Mouse (Mus musculus) embryonic facial prominence, embryonic 14.5 days (tissue): ENCODE measurements around the gene Slc44a4. TPM values are rescaled to one million over a fixed set of nuclear protein-coding genes. Genes with fewer than 3 reads are reported as not detected.
A peak's percentile ranks its signal among the peaks of the same experiment; 100 is the strongest.
"Not testable (repeated sequence)": the region's sequence is repeated elsewhere in the genome, so short reads cannot be mapped to it uniquely, and the experiment has no call there.

Source experiments
- ATAC-seq: fragments of 200-750 bp; cut with Nextera tagmentation; 2 replicates; pipeline ENCODE4 v1.8.0; 2017; ENCODE audit warnings: low read depth, moderate number of reproducible peaks, moderate TSS enrichment
- DNase-seq: peaks from one replicate; pipeline ENCODE4 v3.0.0-alpha.2; 2015; ENCODE audit warnings: low spot score
- H3K27ac ChIP-seq: fragments of 300-500 bp; sonication (generic); replicated peaks from 2 replicates; pipeline ENCODE4 v1.5.1; 2014; ENCODE audit warnings: low read depth, mild to moderate bottlenecking, low read length, moderate library complexity
- H3K27me3 ChIP-seq: fragments of 300-500 bp; sonication (generic); replicated peaks from 2 replicates; pipeline ENCODE4 v1.6.1; 2014; ENCODE audit warnings: low read length; ENCODE audit not compliant: control insufficient read depth, insufficient read depth
- H3K36me3 ChIP-seq: fragments of 300-500 bp; sonication (generic); 2 replicates; pipeline ENCODE4 v1.6.1; 2014; ENCODE audit warnings: low read length, mixed read lengths; ENCODE audit not compliant: control insufficient read depth, insufficient read depth
- H3K4me1 ChIP-seq: fragments of 300-500 bp; sonication (generic); 2 replicates; pipeline ENCODE4 v1.6.1; 2014; ENCODE audit warnings: antibody characterized with exemption, low read length; ENCODE audit not compliant: control insufficient read depth, insufficient read depth
- H3K4me2 ChIP-seq: fragments of 300-500 bp; sonication (generic); 2 replicates; pipeline ENCODE4 v1.6.1; 2014; ENCODE audit warnings: low read depth, mild to moderate bottlenecking, low read length, moderate library complexity, mixed read lengths
- H3K4me3 ChIP-seq: fragments of 300-500 bp; sonication (generic); 2 replicates; pipeline ENCODE4 v1.5.1; 2014; ENCODE audit warnings: low read depth, mild to moderate bottlenecking, low read length
- H3K9ac ChIP-seq: fragments of 300-500 bp; sonication (generic); 2 replicates; pipeline ENCODE4 v1.6.1; 2014; ENCODE audit warnings: low read depth, mild to moderate bottlenecking, low read length, moderate library complexity, mixed read lengths
- H3K9me3 ChIP-seq: fragments of 300-500 bp; sonication (generic); 2 replicates; pipeline ENCODE4 v1.6.1; 2016; ENCODE audit warnings: low read length; ENCODE audit not compliant: control insufficient read depth
- WGBS: fragments of 180-500 bp; shearing (Covaris S2); extraction: QIAGEN DNeasy Blood & Tissue Kit; methylation state at CpG from one replicate; pipeline ENCODE4 v1.1.7; 2014; 5-methylcytosine and 5-hydroxymethylcytosine counted together
- polyA plus RNA-seq: library from polyadenylated mRNA; unstranded; fragments of >200 nt; fragmentation: Nextera tagmentation; extraction: Ambion mirVana; gene quantifications from 2 replicates; pipeline ENCODE4 v1.2.1, GENCODE M21; 2014

Slc44a4 gene
- polyA plus RNA-seq, 1 experiment from 2014 or later = 0.53 TPM

- no peaks in the 10 kb centered on the region for H3K9me3 ChIP-seq
- no peak overlapping the region for H3K4me3 ChIP-seq
- no peak overlapping the region for H3K4me2 ChIP-seq
- no peaks in the 10 kb centered on the region for H3K27me3 ChIP-seq
- H3K27ac ChIP-seq = no peak overlapping the region
- H3K9ac ChIP-seq = no peak overlapping the region
- no peak for ATAC-seq
- WGBS = 76% methylated on average over 4 of the region's 4 CpGs
- no peak for DNase-seq
- H3K4me1 ChIP-seq = peaks cover 5% of the 10 kb centered on the region; the same call in 1 of the 2 replicates
- no peaks in the 10 kb centered on the region for H3K36me3 ChIP-seq
Measured at GRCm38 (mm10) chr17:34943128-34943815, 29.0 kb downstream of the Slc44a4 start.

GRCm38 (mm10) chr17:34944362-34944761 lies 30.1 kb downstream of the Slc44a4 start:
- no peak for DNase-seq
- Histone ChIP-seq H3K9ac (no peak overlapping the region), H3K36me3 (peaks cover under 1% of the 10 kb centered on the region), H3K4me2 (no peak overlapping the region), H3K27ac (no peak overlapping the region), H3K9me3 (no peaks in the 10 kb centered on the region), H3K27me3 (no peaks in the 10 kb centered on the region), H3K4me3 (no peak overlapping the region), H3K4me1 (peaks cover 5% of the 10 kb centered on the region; the same call in 1 of the 2 replicates)
- no peak for ATAC-seq

GRCm38 (mm10) chr17:34946486-34947140 lies 32.3 kb downstream of the Slc44a4 start:
- H3K4me3 ChIP-seq = no peak overlapping the region
- H3K4me1 ChIP-seq = peaks cover 7% of the 10 kb centered on the region; the same call in 1 of the 2 replicates
- no peak overlapping the region for H3K27ac ChIP-seq
- ATAC-seq = no peak
- peaks cover 21% of the 10 kb centered on the region for H3K36me3 ChIP-seq
- DNase-seq = no peak
- no peaks in the 10 kb centered on the region for H3K9me3 ChIP-seq
- H3K9ac ChIP-seq = no peak overlapping the region
- H3K27me3 ChIP-seq = no peaks in the 10 kb centered on the region
- no peak overlapping the region for H3K4me2 ChIP-seq
- WGBS = 88% methylated on average over 5 of the region's 5 CpGs

GRCm38 (mm10) chr17:34947606-34948005 lies 33.3 kb downstream of the Slc44a4 start:
- 27% methylated on average over 8 of the region's 8 CpGs for WGBS
- Histone ChIP-seq H3K27ac (no peak overlapping the region), H3K9ac (no peak overlapping the region), H3K4me3 (no peak overlapping the region), H3K4me2 (no peak overlapping the region), H3K36me3 (peaks cover 21% of the 10 kb centered on the region), H3K4me1 (peaks cover 4% of the 10 kb centered on the region; the same call in 1 of the 2 replicates), H3K9me3 (no peaks in the 10 kb centered on the region), H3K27me3 (no peaks in the 10 kb centered on the region)
- no peak for DNase-seq
- no peak for ATAC-seq

- H3K27ac ChIP-seq, H3K9ac ChIP-seq: not testable (repeated sequence)
Measured at GRCm38 (mm10) chr17:34948721-34949552, 34.7 kb downstream of the Slc44a4 start.

GRCm38 (mm10) chr17:34949553-34949969 lies 35.3 kb downstream of the Slc44a4 start:
- no peak for DNase-seq
- Histone ChIP-seq H3K4me3 (no peak overlapping the region), H3K9ac (no peak overlapping the region), H3K4me2 (peak overlapping the region; percentile 91), H3K36me3 (peaks cover 21% of the 10 kb centered on the region), H3K4me1 (peaks cover 4% of the 10 kb centered on the region; the same call in 1 of the 2 replicates), H3K9me3 (no peaks in the 10 kb centered on the region), H3K27me3 (no peaks in the 10 kb centered on the region), H3K27ac (no peak overlapping the region)
- no peak for ATAC-seq
- 40% methylated on average over 4 of the region's 4 CpGs for WGBS

More at GRCm38 (mm10) chr17:34948721-34949552, 34.7 kb downstream of the Slc44a4 start:
- 65% methylated on average over 9 of the region's 9 CpGs for WGBS
- ATAC-seq, H3K27me3 ChIP-seq, DNase-seq, H3K4me3 ChIP-seq, H3K4me2 ChIP-seq, H3K4me1 ChIP-seq, H3K9me3 ChIP-seq: not testable (repeated sequence)
- peaks cover 21% of the 10 kb centered on the region for H3K36me3 ChIP-seq

GRCm38 (mm10) chr17:34950514-34951455 lies 36.5 kb downstream of the Slc44a4 start:
- Histone ChIP-seq H3K27me3 (no peaks in the 10 kb centered on the region), H3K4me3 (peak overlapping the region; percentile 62)
- no peak for ATAC-seq

More at GRCm38 (mm10) chr17:34950514-34951455, 36.5 kb downstream of the Slc44a4 start:
- H3K9me3 ChIP-seq = no peaks in the 10 kb centered on the region
- peak overlapping the region; percentile 89 for H3K27ac ChIP-seq
- peaks cover 4% of the 10 kb centered on the region; the same call in 1 of the 2 replicates for H3K4me1 ChIP-seq
- H3K36me3 ChIP-seq = peaks cover 21% of the 10 kb centered on the region
- peak overlapping the region; percentile 91 for H3K4me2 ChIP-seq
- peak overlapping the region; percentile 95 for H3K9ac ChIP-seq
- DNase-seq = no peak
- 24% methylated on average over 10 of the region's 10 CpGs for WGBS
